Mouse (Mus musculus): ENCODE results near the gene Klk10.

The Klk10 gene

GRCm38 (mm10) chr7:43780746-43781145 lies at the start of gene Klk10:
TSS of gene Klk10 (plus strand) at chr7:43781035.
- in situ Hi-C loops (cut with MboI; ENCODE audit: low pct_unique_long_range_greater_than_20kb in 1 of 2, low sequenced_read_pairs in 2 of 2, unreplicated experiment in 1 of 2): loop anchor here in 1 of 2 experiments (5.0 kb wide), 1 partner anchor 98 kb away; no protein-coding TSS in a partner anchor

DNA sequence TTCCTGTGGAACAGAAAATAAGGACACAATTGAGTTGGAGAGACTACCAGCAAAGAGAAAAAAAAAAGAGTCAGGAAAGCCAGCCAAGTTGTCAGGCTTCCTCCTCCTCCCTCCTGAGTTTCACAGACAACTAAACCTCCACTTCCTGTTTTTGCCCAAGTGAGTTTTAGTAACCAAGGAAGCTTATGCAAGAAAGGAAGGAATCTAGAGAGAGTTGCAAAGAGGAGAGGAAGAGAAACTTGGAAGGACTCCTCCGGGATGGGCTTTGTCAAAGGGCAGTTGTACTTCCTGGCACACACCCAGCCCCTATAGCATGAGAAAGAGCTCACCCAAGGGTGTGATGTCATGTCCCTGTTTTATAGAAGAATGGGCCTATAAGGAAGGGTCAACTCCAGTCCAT lies 33.0 kb upstream of the Klk10 start:
- in situ Hi-C loops (cut with MboI; ENCODE audit: low pct_unique_long_range_greater_than_20kb in 1 of 2, low sequenced_read_pairs in 2 of 2, unreplicated experiment in 1 of 2): no loop called here

- in situ Hi-C loops (cut with MboI; ENCODE audit: low pct_unique_long_range_greater_than_20kb in 1 of 2, low sequenced_read_pairs in 2 of 2, unreplicated experiment in 1 of 2): no loop called here
Observed at GRCm38 (mm10) chr7:43752806-43753205, 28.0 kb upstream of the Klk10 start.

DNA sequence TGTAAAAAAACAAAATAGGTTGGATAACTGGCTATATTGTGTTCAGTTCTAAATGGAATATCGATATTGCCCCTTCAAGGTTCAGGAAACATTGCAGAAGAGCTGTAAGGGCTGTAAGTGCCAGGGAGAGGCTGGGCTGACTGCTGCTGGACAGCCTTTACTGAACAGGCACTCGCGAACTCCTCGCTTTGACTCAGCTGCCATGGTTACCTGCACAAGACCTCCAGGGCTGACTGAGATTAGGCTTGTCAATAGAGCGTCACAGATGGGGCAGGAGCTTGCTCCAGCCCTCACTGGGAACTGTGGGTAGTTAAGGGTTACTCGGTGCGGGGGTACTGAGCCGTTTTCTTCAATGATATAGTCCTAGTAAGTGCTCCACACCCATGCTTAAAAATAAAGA lies 14.4 kb upstream of the Klk10 start:
- in situ Hi-C loops (cut with MboI; ENCODE audit: low pct_unique_long_range_greater_than_20kb in 1 of 2, low sequenced_read_pairs in 2 of 2, unreplicated experiment in 1 of 2): no loop called here

GRCm38 (mm10) chr7:43768597-43768996 lies 12.2 kb upstream of the Klk10 start, which contains the start of gene Klk12:
TSS of gene Klk12 (plus strand) at chr7:43768897.
- in situ Hi-C loops (cut with MboI; ENCODE audit: low pct_unique_long_range_greater_than_20kb in 1 of 2, low sequenced_read_pairs in 2 of 2, unreplicated experiment in 1 of 2): no loop called here

DNA sequence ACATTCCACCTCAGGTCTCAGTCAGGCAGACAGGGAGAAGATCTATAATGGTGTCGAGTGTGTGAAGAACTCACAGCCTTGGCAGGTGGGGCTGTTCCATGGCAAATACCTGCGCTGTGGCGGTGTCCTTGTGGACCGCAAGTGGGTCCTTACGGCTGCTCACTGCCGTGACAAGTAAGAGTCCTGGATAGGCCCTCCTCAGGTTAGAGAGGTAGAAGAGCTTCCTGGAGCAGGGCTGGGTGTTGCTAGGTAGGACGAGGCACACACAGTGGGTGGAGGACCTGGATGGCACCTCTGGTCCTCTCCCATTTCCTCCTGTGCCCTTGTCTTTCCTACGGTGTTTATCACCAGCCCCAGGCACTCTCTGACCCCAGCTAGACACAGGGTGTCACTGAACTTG lies 11.2 kb upstream of the Klk10 start:
- in situ Hi-C loops (cut with MboI; ENCODE audit: low pct_unique_long_range_greater_than_20kb in 1 of 2, low sequenced_read_pairs in 2 of 2, unreplicated experiment in 1 of 2): no loop called here

GRCm38 (mm10) chr7:43770701-43771100 lies 10.1 kb upstream of the Klk10 start:
- in situ Hi-C loops (cut with MboI; ENCODE audit: low pct_unique_long_range_greater_than_20kb in 1 of 2, low sequenced_read_pairs in 2 of 2, unreplicated experiment in 1 of 2): no loop called here

GRCm38 (mm10) chr7:43771916-43772315 lies 8.9 kb upstream of the Klk10 start:
- in situ Hi-C loops (cut with MboI; ENCODE audit: low pct_unique_long_range_greater_than_20kb in 1 of 2, low sequenced_read_pairs in 2 of 2, unreplicated experiment in 1 of 2): no loop called here

- in situ Hi-C loops (cut with MboI; ENCODE audit: low pct_unique_long_range_greater_than_20kb in 1 of 2, low sequenced_read_pairs in 2 of 2, unreplicated experiment in 1 of 2): no loop called here
Observed at GRCm38 (mm10) chr7:43772901-43773300, 7.9 kb upstream of the Klk10 start.

GRCm38 (mm10) chr7:43774364-43774763 lies 6.5 kb upstream of the Klk10 start, which contains the start of gene Klk11:
TSS of gene Klk11 (plus strand) at chr7:43774604.
- in situ Hi-C loops (cut with MboI; ENCODE audit: low pct_unique_long_range_greater_than_20kb in 1 of 2, low sequenced_read_pairs in 2 of 2, unreplicated experiment in 1 of 2): no loop called here

GRCm38 (mm10) chr7:43774802-43775201 lies 6.0 kb upstream of the Klk10 start:
- in situ Hi-C loops (cut with MboI; ENCODE audit: low pct_unique_long_range_greater_than_20kb in 1 of 2, low sequenced_read_pairs in 2 of 2, unreplicated experiment in 1 of 2): no loop called here

DNA sequence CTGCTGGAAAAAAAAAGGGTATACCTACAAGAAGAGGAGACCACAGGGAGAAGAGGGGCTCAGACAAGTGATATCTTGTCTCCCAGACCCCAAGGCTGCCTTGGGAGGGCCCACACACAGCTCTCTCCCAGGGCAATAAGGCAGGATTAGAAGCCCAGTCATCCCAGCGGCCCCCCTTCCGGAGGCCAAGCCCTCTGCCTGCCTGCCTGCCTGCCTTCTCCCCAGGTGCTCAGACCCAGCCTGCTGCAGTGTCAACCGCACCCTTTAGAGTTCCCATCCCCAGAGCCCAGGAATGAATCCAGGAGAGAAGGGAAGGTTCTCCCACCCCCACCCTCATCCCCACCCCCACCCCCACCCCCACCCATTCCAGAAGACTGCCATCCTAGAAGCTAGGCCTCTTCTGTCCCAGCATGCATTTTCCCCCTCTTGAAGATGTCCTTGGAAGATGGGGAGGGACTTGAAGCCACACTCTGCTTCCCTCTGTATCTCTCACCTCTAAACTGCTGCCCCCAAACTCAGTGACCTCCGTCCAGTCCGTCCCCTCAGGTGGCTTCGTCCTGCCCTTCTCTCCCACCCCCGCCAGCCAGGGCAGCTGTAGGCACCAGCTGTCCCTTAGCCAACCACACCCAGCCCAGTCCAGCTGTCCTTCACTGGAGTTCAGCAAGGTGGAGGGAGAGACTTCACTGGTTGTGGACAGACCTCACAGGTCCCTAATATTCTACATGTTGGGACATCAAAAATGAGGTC lies 5.4 kb upstream of the Klk10 start:
- in situ Hi-C loops (cut with MboI; ENCODE audit: low pct_unique_long_range_greater_than_20kb in 1 of 2, low sequenced_read_pairs in 2 of 2, unreplicated experiment in 1 of 2): no loop called here

DNA sequence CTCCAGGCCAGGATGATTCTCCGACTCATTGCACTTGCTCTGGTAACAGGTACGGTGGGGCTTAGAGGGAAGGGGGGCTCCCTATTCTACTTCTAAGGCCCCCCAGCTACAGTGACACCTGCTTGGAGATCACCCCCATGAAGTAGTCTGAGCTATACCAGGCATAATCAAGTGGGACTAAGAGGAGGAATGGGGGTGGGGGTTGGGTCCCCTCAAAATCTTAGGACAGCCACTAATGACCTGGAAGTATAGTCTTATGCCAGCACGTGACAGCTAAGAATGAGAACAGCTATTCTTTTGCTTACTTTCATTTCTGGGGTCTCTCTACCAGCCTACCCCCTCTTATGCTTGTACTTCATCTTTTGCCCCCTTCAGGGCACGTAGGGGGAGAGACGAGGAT lies 4.3 kb upstream of the Klk10 start:
- in situ Hi-C loops (cut with MboI; ENCODE audit: low pct_unique_long_range_greater_than_20kb in 1 of 2, low sequenced_read_pairs in 2 of 2, unreplicated experiment in 1 of 2): no loop called here

DNA sequence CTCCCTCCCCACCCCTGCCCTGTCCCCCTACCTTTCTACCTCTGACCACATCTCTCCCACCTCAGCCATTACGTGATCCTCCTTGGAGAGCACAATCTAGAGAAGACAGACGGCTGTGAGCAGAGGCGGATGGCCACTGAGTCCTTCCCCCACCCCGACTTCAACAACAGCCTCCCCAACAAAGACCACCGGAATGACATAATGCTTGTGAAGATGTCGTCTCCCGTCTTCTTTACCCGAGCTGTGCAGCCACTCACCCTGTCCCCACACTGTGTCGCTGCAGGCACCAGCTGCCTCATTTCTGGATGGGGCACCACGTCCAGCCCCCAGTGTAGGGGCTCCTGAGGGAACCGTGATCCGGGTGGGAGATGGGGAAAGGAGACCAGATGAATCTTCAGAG lies 3.4 kb upstream of the Klk10 start:
- in situ Hi-C loops (cut with MboI; ENCODE audit: low pct_unique_long_range_greater_than_20kb in 1 of 2, low sequenced_read_pairs in 2 of 2, unreplicated experiment in 1 of 2): no loop called here

DNA sequence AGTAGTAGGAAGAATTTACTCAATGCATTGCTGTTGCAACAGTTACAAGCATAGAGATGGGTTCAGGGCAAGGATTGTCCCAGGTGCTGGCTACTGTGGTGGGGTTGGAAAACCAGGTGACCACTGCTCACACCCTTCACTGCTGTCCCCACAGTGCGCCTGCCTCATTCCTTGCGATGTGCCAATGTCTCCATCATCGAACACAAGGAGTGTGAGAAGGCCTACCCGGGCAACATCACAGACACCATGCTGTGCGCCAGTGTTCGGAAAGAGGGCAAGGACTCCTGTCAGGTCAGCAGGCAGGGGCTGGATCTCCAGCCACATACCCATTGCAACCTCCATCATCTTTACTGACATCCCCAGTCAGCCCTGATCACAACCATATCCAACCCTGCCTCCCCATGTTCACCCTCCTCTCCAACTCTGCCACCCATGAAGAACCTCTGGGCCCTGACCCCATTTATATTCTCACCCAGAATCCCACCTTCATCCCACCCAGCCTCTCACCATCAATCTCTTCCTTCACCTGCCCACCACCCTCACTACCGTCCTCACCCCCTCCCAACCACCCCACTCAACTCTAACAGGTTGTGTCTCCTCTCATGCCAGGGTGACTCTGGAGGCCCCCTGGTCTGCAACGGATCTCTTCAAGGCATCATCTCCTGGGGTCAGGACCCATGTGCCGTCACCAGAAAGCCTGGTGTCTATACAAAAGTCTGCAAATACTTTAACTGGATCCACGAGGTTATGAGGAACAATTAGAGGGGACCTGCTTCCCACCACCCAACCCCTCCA lies 2.5 kb upstream of the Klk10 start:
- in situ Hi-C loops (cut with MboI; ENCODE audit: low pct_unique_long_range_greater_than_20kb in 1 of 2, low sequenced_read_pairs in 2 of 2, unreplicated experiment in 1 of 2): no loop called here

DNA sequence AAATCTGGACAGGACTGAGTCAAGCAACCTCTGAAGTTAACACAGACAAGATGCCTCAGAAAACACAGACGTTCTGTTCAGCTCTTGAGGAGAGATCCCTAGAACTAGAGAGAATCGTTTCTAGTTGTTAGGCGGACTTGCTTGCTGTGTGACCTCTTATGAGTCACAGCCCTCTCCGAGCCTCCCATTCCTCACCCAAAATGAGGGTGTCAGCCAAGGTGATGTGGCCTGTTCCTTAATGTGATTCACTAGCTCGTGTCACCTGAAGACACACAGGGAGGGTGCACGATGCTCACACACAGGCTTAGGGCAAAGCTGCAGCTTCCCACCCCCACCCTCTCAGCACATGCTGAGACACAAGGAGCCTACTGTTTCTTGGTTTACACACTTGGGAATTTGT lies 594 bp upstream of the Klk10 start:
- in situ Hi-C loops (cut with MboI; ENCODE audit: low pct_unique_long_range_greater_than_20kb in 1 of 2, low sequenced_read_pairs in 2 of 2, unreplicated experiment in 1 of 2): loop anchor here in 1 of 2 experiments (5.0 kb wide), 1 partner anchor 98 kb away; no protein-coding TSS in a partner anchor

DNA sequence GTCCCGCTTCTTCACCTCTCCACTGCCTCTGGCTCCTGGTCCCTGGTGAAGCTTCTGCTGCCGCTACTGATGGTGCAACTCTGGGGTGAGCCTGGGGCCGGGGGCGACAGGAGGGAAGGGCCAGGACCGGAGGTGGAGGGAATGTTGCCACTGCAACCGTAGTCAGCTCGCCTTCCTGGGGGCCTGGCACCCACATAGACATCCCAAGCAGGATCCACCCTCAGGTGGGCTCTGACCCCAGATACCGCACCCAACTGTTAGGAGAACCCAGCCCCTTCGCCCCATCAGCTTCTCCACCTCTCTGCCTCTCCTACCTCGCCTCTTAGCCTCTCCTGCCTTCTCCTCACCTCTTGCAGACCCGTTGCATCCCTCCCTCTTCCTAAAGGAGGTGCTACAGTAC lies 706 bp downstream of the Klk10 start:
- in situ Hi-C loops (cut with MboI; ENCODE audit: low pct_unique_long_range_greater_than_20kb in 1 of 2, low sequenced_read_pairs in 2 of 2, unreplicated experiment in 1 of 2): loop anchor here in 1 of 2 experiments (5.0 kb wide), 1 partner anchor 99 kb away; no protein-coding TSS in a partner anchor

DNA sequence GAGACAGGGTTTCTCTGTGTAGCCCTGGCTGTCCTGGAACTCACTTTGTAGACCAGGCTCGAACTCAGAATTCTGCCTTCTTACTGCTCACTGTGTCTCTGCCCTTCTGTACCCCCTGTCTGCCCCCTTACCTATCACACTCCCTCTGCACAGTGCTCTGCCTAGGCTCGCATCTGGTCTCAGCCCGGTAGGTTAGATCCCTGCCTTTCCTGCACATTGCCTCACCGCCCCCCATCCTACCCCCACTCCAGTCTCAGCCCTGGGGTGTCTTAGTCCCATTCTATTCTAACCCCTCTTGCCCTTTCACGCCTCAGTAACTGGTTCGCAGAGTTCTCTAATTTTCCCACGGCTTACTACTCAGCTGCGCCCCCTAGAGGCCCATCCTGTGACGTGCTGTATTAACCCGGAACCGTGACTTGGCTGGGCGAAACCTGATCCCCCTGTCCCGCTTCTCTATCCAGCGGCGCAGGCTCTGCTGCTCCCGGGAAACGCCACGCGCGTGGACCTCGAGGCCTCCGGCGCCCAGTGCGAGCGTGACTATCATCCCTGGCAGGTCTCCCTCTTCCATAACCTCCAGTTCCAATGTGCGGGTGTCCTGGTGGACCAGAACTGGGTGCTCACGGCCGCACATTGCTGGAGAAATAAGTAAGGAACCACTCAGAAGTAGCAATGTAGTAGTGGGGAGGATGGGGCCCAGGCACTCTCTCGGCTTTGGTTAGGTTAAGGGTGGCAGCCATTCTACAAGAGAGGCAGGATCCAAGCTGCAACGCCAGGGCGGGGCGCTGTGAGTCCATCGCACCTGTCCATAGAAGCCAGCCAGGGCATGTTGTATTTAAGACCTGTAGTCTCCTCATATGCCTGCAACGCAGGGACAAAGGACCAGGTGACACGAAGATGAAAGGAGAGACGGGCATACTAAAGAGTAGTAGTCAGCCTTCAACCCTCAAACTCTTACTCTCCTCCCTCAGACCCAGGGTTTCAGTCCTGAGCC lies 1.7 kb downstream of the Klk10 start:
- in situ Hi-C loops (cut with MboI; ENCODE audit: low pct_unique_long_range_greater_than_20kb in 1 of 2, low sequenced_read_pairs in 2 of 2, unreplicated experiment in 1 of 2): loop anchor here in 1 of 2 experiments (5.0 kb wide), 1 partner anchor 100 kb away; no protein-coding TSS in a partner anchor
